Mouse (Mus musculus) lung, postnatal 0 days (tissue): ENCODE measurements at regions not wholly inside any gene's neighbourhood (a gene's known extent, or its start where the extent isn't known, plus 50 kb on each side); places are given as distances from the start of the nearest gene placed in this dataset.

Experiments
- CTCF ChIP-seq: IDR thresholded peaks from 2 replicates; pipeline ENCODE4 v1.5.1; 2016; ENCODE audit warnings: antibody characterized with exemption, mild to moderate bottlenecking
- EP300 ChIP-seq: IDR thresholded peaks from 2 replicates; pipeline ENCODE4 v1.6.1; 2016; ENCODE audit warnings: antibody characterized with exemption, mild to moderate bottlenecking, control low read depth

GRCm38 (mm10) chr6:37724240-37724639 lies 146.4 kb upstream of the Trim24 start:
- TF ChIP-seq CTCF (no peak), EP300 (no peak)
